Comparison of ENCODE assay signal across 8 mouse cellular contexts in genomic region chr5:123523692-123524392, GRCm38 (mm10). TPM values are rescaled to one million over a fixed set of nuclear protein-coding genes. Genes with fewer than 3 reads are reported as not detected.
DNase-seq lines count a peak whose midpoint lies in the region; ATAC-seq lines count a peak whose summit lies in the region.

Gene Diablo, minus strand, starts transcription at chr5:123524176.

- DNase-seq in R1 (ENCODE audit: low read depth, low spot score): peak; percentile 99
- peak; percentile 97 to 99 for DNase-seq in cerebellum, postnatal 25 days
- DNase-seq in frontal cortex, postnatal 25 days (ENCODE audit: low spot score in 2 of 2): peak; percentile 94 to 96
- DNase-seq in hindbrain, embryonic 14.5 days (ENCODE audit: low spot score): peak; percentile 98
- DNase-seq in layer of hippocampus, postnatal 36 days: peak; percentile 97
- peak; percentile 99 for DNase-seq in lung, postnatal 36 days
- peak; percentile 99 for DNase-seq in retina, postnatal 1 day
- peak; percentile 95 to 98 for DNase-seq in urinary bladder, adult 18-20 months (ENCODE audit: low spot score in 2 of 2)

- H3K4me1 ChIP-seq in hindbrain, embryonic 14.5 days (replicated peaks; ENCODE audit: control insufficient read depth, insufficient read depth, low read length): peaks cover 7% of the 10 kb centered on the region; the same call in 1 of the 2 replicates

- H3K27ac ChIP-seq in hindbrain, embryonic 14.5 days: peak within 1 kb of the TSS; percentile 68

- H3K4me2 ChIP-seq in hindbrain, embryonic 14.5 days (replicated peaks): peak within 1 kb of the TSS; percentile 87

- H3K9me3 ChIP-seq in hindbrain, embryonic 14.5 days (ENCODE audit: control insufficient read depth, low read length): no peaks in the 10 kb centered on the region

- H3K9ac ChIP-seq in hindbrain, embryonic 14.5 days: peak within 1 kb of the TSS; percentile 82

- peak within 1 kb of the TSS; percentile 89 for H3K4me3 ChIP-seq in hindbrain, embryonic 14.5 days (replicated peaks; ENCODE audit: low read length)

- H3K27me3 ChIP-seq in hindbrain, embryonic 14.5 days (ENCODE audit: control insufficient read depth, insufficient read depth, low read length): no peaks in the 10 kb centered on the region

- peak; percentile 99 for ATAC-seq in hindbrain, embryonic 14.5 days (ENCODE audit: low FRiP score)

- peaks cover 32% of the 10 kb centered on the region for H3K36me3 ChIP-seq in hindbrain, embryonic 14.5 days (replicated peaks; ENCODE audit: control insufficient read depth, insufficient read depth)

- under 1% methylated on average over 73 of the region's 82 CpGs for WGBS in hindbrain, embryonic 14.5 days

RNA-seq across cellular contexts. Expression of gene Diablo, which starts in this region (rescaled TPM):
- polyA plus RNA-seq in hindbrain, embryonic 14.5 days (2014; fragmentation: Nextera tagmentation; extraction: Ambion mirVana): 105 and 110 TPM in 2 replicates
- total RNA-seq in layer of hippocampus, postnatal 36 days (2021): 10 to 100 TPM; 34.4 to 37.0 TPM

Comparison
In these comparisons a context has a peak if more than half of its experiments do, and no peak if none do; other contexts are left out.
1. Peak in every context shown above with its lines: DNase-seq, ATAC-seq, H3K4me3 ChIP-seq and H3K27ac ChIP-seq.